Mouse (Mus musculus) heart, embryonic 11.5 days (tissue): ENCODE measurements around the gene Abl1. TPM values are rescaled to one million over a fixed set of nuclear protein-coding genes. Genes with fewer than 3 reads are reported as not detected.

Experiments
- ATAC-seq: fragments of 200-750 bp; cut with Nextera tagmentation; replicated peaks from 2 replicates; pipeline ENCODE4 v1.8.0; 2017; ENCODE audit warnings: moderate library complexity; ENCODE audit not compliant: insufficient number of reproducible peaks, low FRiP score, low TSS enrichment
- H3K27ac ChIP-seq: fragments of 300-500 bp; sonication (generic); 2 replicates; pipeline ENCODE4 v1.5.1; 2014; ENCODE audit warnings: mild to moderate bottlenecking, low read depth, low read length
- H3K27me3 ChIP-seq: fragments of 300-500 bp; sonication (generic); 2 replicates; pipeline ENCODE4 v1.6.1; 2014; ENCODE audit warnings: mild to moderate bottlenecking, low read length, mixed read lengths; ENCODE audit not compliant: control insufficient read depth, insufficient read depth
- H3K36me3 ChIP-seq: fragments of 300-500 bp; sonication (generic); 2 replicates; pipeline ENCODE4 v1.6.1; 2014; ENCODE audit warnings: mild to moderate bottlenecking, low read length, moderate library complexity, mixed read lengths; ENCODE audit not compliant: control insufficient read depth, insufficient read depth
- H3K4me1 ChIP-seq: fragments of 300-500 bp; sonication (generic); 2 replicates; pipeline ENCODE4 v1.6.1; 2014; ENCODE audit warnings: low read length; ENCODE audit not compliant: control insufficient read depth, insufficient read depth
- H3K4me2 ChIP-seq: fragments of 300-500 bp; sonication (generic); 2 replicates; pipeline ENCODE4 v1.6.1; 2014; ENCODE audit warnings: mild to moderate bottlenecking, moderate library complexity
- H3K4me3 ChIP-seq: fragments of 300-500 bp; sonication (generic); 2 replicates; pipeline ENCODE4 v1.5.1; 2014; ENCODE audit warnings: low read depth, low read length
- H3K9ac ChIP-seq: fragments of 300-500 bp; sonication (generic); 2 replicates; pipeline ENCODE4 v1.6.1; 2014; ENCODE audit warnings: mild to moderate bottlenecking, low read depth, low read length, moderate library complexity
- H3K9me3 ChIP-seq: fragments of 300-500 bp; sonication (generic); replicated peaks from 2 replicates; pipeline ENCODE4 v1.6.1; 2016; ENCODE audit warnings: low read length; ENCODE audit not compliant: control insufficient read depth
- WGBS: fragments of 180-500 bp; shearing (Covaris S2); extraction: QIAGEN DNeasy Blood & Tissue Kit; methylation state at CpG from one replicate; pipeline ENCODE4 v1.1.7; 2014; ENCODE audit not compliant: insufficient replicate concordance; 5-methylcytosine and 5-hydroxymethylcytosine counted together
- polyA plus RNA-seq: library from polyadenylated mRNA; unstranded; fragments of >200 nt; fragmentation: Nextera tagmentation; extraction: Ambion mirVana; gene quantifications from 2 replicates; pipeline ENCODE4 v1.2.1, GENCODE M21; 2014

Gene Abl1
- polyA plus RNA-seq, 1 experiment from 2014 or later, result 29.5 TPM

DNA sequence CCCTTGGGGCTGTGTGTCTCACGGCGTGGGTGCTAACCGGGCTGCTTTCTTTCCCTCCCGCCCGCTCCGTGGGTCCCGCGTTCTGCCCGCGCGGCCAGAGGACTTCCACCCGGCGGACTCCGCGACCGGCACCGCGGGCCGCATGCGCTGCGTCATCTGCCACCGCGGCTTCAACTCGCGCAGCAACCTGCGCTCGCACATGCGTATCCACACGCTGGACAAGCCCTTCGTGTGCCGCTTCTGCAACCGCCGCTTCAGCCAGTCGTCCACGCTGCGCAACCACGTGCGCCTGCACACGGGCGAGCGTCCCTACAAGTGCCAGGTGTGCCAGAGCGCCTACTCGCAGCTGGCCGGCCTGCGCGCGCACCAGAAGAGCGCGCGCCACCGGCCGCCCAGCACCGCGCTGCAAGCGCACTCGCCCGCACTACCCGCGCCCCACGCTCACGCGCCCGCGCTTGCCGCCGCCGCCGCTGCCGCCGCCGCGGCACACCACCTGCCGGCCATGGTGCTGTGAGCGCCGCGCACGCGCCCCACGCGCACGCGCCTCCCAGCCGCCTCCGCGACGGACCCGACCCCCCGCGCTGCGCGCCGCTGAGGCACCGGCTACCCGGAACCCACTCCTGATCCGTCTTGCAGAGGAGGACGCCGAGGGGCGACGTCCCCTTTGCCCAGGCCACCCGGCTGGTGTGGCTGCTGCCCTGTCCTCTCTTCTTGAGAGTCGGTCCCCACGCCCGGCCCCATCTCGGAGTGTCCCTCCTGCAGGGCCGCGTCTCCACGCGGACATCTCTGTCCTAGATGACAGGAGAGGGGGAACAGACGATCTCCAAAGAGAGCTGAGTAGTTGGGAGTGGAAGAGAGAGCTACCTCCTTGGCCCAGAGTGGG lies 34.0 kb upstream of the Abl1 start:
- Histone ChIP-seq H3K36me3 (no peaks in the 10 kb centered on the region), H3K4me1 (peaks cover 9% of the 10 kb centered on the region), H3K27ac (no peak overlapping the region), H3K9ac (peak overlapping the region; percentile 34; the same call in 1 of the 2 replicates), H3K27me3 (peaks cover 78% of the 10 kb centered on the region), H3K4me3 (peak overlapping the region; percentile 67), H3K4me2 (peak overlapping the region; percentile 98), H3K9me3 (no peaks in the 10 kb centered on the region)
- WGBS, result under 1% methylated on average over 76 of the region's 109 CpGs
- ATAC-seq, result 0 out of 2 replicates have a peak, but pooled peaks have one; percentile 7

DNA sequence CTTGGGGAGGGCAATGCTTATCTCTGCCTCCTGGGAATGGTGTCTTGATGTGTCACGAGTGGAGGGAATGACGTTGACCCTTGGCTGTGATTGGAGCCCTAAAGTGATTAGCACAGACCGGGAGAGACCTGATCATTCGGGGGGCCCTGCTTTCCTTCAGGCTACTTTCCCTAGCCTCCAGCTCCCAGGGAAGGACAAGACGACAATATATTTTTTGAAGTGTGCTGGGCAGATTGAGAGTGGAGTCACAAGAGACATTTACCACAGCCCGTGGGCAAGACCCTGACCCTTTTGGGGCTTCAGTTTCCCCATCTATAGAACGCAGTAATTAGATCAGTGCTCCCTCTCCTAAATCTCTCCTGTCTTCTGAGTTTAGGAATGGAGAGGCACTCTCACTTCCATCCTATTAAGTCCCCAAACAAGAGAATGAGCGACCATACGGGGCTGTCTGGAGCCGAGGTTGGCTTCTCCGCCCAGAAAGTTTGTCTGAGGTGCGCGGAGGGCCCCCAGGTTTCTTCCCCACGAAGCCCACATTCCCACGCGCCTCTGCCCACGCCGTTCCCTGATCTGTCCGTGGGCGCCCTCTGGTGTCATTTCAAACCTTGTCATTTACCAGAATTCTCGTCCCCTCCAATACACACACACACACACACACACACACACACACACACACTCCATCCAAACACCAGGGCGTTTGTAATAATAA lies 33.2 kb upstream of the Abl1 start:
- Histone ChIP-seq H3K9me3 (no peaks in the 10 kb centered on the region), H3K4me3 (peak overlapping the region; percentile 67), H3K36me3 (no peaks in the 10 kb centered on the region), H3K27me3 (peaks cover 72% of the 10 kb centered on the region), H3K27ac (no peak overlapping the region), H3K4me1 (peaks cover 9% of the 10 kb centered on the region), H3K9ac (peak overlapping the region; percentile 34; the same call in 1 of the 2 replicates), H3K4me2 (peak overlapping the region; percentile 98)
- ATAC-seq, result no peak
- 4% methylated on average over 22 of the region's 22 CpGs for WGBS

DNA sequence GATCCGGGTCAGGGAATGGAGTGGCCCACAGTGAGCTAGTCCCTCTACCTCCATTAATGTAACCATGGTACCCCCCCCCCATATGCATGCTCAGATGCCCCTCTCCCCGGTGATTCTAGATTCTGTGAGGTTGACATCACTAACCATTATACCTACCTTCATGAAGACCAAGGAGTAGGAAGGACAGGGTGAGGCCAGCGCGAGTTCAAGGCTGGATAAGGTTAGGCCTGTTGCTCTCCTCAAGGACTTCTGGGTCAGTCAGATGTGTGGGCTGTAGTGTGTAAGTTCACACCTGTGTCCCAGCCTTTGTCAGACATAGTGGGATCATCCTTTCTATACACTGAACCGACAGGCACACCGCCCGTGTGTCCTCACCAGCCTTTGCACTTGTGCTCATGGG lies 31.8 kb upstream of the Abl1 start:
- no peak overlapping the region for H3K9ac ChIP-seq
- ATAC-seq, result no peak
- no peaks in the 10 kb centered on the region for H3K9me3 ChIP-seq
- H3K4me1 ChIP-seq, result peaks cover 9% of the 10 kb centered on the region
- 77% methylated on average over 7 of the region's 7 CpGs for WGBS
- H3K36me3 ChIP-seq, result no peaks in the 10 kb centered on the region
- no peak overlapping the region for H3K27ac ChIP-seq
- peaks cover 60% of the 10 kb centered on the region for H3K27me3 ChIP-seq
- no peak overlapping the region for H3K4me2 ChIP-seq
- H3K4me3 ChIP-seq, result no peak overlapping the region

DNA sequence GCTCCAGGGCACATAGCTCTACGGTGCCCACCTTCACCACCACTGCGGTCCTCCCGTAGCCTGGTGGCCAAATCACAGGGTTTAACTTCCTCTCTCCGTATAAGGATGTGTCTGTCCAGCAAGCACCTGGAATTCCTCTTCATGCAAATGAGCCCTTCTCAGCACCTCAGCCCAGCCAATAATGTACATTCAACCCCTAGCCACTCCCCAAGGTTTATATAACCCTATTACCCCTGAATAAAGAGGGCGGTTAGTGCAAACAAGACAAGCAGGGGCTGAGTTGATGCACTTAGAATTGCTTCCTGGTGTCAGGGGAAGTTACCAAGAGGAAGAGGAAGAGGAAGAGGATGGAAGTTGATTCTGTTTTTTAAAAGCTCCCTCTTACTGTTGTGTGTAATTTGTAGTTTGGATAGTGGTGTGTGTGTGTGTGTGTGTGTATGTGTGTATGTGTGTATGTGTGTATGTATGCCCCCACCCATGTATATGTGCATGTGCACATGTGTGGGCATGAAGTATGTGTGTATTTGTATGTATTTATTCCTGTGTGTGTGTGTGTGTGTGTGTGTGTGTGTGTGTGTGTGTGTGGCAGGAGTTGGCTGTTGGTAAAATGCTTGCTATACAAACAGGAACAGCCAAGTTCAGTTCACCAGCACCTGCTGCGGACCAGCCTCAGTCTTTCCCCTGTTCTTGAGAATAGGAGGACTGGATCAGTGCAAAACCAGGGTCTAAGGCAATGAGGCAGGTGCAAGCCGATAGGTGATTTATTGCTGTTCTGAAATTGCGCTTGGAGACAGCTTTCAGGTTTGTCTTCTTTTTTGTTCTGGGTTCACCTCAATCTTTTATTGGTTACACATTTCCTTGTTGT lies 25.0 kb upstream of the Abl1 start:
- Histone ChIP-seq H3K4me3 (no peak overlapping the region), H3K9ac (no peak overlapping the region), H3K4me2 (no peak overlapping the region), H3K9me3 (no peaks in the 10 kb centered on the region), H3K27ac (no peak overlapping the region), H3K4me1 (no peaks in the 10 kb centered on the region; the same call in 1 of the 2 replicates), H3K27me3 (peaks cover 18% of the 10 kb centered on the region), H3K36me3 (no peaks in the 10 kb centered on the region)
- 61% methylated on average over 8 of the region's 8 CpGs for WGBS
- ATAC-seq, result no peak

DNA sequence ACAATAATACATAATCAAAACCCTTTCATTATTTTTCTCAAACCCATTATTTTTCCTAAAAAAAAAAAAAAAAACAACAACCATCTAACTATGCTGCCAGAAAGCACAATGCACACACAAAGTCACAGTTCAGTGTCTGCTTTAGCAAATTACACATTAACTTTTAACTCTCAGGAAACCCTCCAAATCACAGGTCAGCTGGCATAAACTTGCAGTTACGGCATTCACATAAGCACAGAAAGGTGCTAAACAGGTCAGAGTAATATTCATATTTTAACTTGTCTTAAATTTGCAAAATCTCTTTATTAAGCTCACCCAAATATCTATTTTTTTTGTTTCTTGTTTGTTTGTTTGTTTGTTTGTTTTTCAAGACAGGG lies 24.4 kb upstream of the Abl1 start:
- no peak overlapping the region for H3K4me3 ChIP-seq
- H3K9ac ChIP-seq, result no peak overlapping the region
- H3K4me2 ChIP-seq, result no peak overlapping the region
- WGBS, result 87% methylated on average over 1 of the region's 1 CpGs
- H3K9me3 ChIP-seq, result no peaks in the 10 kb centered on the region
- no peak overlapping the region for H3K27ac ChIP-seq
- H3K36me3 ChIP-seq, result no peaks in the 10 kb centered on the region
- H3K27me3 ChIP-seq, result peaks cover 15% of the 10 kb centered on the region
- no peak for ATAC-seq
- H3K4me1 ChIP-seq, result no peaks in the 10 kb centered on the region

DNA sequence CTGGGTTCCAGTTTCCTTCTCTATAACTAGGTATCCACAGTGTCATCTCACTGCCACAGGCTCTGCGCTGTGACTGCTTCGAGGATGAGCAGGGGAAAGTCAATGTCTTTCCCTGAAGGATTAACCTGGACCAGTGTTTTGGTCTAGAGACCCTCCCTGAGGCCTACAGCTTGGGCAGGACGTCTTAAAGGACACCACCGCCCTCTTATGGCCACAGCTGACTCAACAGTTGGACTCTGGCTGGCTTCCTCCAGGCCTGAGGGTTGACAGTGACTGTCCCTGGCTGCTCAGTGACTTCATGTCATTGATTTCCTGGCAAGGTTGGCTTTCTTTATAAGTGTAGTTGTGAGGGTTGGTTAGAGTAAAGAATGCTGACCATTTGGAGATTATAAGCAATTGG lies 20.8 kb upstream of the Abl1 start:
- ATAC-seq, result no peak
- Histone ChIP-seq H3K36me3 (no peaks in the 10 kb centered on the region), H3K4me3 (no peak overlapping the region), H3K27me3 (peaks cover 7% of the 10 kb centered on the region; the same call in 1 of the 2 replicates), H3K4me1 (peaks cover 5% of the 10 kb centered on the region), H3K4me2 (no peak overlapping the region), H3K27ac (no peak overlapping the region), H3K9ac (no peak overlapping the region), H3K9me3 (no peaks in the 10 kb centered on the region)
- 28% methylated on average over 4 of the region's 4 CpGs for WGBS

DNA sequence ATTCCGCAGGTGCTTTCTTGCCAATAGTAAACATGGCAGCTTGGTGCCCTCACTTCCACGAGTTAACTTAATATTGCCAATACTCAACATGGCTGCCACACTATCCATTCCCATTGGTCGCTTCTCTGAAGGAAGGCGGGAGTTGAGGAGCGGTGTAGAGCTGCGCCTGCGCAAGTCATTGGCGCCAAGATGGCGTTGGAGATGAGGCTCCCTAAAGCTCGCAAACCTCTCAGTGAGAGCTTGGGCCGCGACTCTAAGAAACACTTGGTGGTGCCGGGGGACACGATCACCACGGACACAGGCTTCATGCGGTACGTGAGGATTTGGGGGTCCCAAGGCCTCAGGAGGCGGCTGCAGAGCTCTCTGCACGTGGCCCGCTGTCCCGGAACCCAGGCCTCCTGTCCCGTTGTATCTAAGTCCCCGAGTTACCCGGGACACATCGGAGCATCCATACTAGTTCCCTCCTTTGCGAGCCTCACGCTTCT lies 17.6 kb upstream of the Abl1 start, which contains the start of gene Exosc2:
Gene Exosc2 (plus strand): TSS at position 165 of the 485 bp plus-strand sequence.
- ATAC-seq, result peak; percentile 93
- Histone ChIP-seq H3K4me2 (peak within 1 kb of the TSS; percentile 91), H3K9ac (peak within 1 kb of the TSS; percentile 84), H3K27ac (peak within 1 kb of the TSS; percentile 42; the same call in 1 of the 2 replicates), H3K9me3 (no peaks in the 10 kb centered on the region), H3K4me3 (peak within 1 kb of the TSS; percentile 65), H3K36me3 (peaks cover 15% of the 10 kb centered on the region), H3K27me3 (no peaks in the 10 kb centered on the region), H3K4me1 (peaks cover 7% of the 10 kb centered on the region)
- WGBS, result 1% methylated on average over 27 of the region's 27 CpGs

DNA sequence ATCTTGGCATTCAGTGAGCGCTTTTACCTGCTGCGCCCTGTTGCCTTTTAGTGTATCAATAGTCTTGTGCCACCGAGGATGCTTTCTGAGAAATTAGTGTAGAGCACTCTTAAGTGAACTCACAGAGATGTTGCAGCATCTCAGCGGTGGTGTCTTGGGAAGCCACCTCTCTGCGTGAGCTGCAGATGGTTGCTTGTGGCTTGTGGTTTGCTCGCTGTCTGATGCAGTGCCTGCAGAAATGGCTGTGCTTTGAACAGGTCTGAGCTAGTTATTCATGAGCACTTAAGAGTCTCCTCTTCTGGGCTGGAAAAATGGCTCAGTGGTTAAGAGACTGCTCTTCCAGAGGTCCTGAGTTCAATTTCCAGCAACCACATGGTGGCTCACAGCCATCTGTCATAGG lies 9.5 kb upstream of the Abl1 start:
- Histone ChIP-seq H3K9me3 (no peaks in the 10 kb centered on the region), H3K27ac (no peak overlapping the region), H3K4me3 (no peak overlapping the region), H3K9ac (no peak overlapping the region), H3K4me2 (no peak overlapping the region), H3K36me3 (peaks cover 29% of the 10 kb centered on the region), H3K27me3 (no peaks in the 10 kb centered on the region), H3K4me1 (peaks cover 1% of the 10 kb centered on the region; the same call in 1 of the 2 replicates)
- ATAC-seq, result no peak
- WGBS, result 96% methylated on average over 6 of the region's 6 CpGs
